Mouse (Mus musculus) retina, embryonic 14.5 days (tissue): ENCODE data around the gene Otulinl.
A peak's percentile ranks its signal among the peaks of the same experiment; 100 is the strongest.

Source experiments
- DNase-seq: peaks from one replicate; pipeline ENCODE4 v3.0.0-alpha.2; 2015; ENCODE audit warnings: low spot score

Otulinl gene

DNA sequence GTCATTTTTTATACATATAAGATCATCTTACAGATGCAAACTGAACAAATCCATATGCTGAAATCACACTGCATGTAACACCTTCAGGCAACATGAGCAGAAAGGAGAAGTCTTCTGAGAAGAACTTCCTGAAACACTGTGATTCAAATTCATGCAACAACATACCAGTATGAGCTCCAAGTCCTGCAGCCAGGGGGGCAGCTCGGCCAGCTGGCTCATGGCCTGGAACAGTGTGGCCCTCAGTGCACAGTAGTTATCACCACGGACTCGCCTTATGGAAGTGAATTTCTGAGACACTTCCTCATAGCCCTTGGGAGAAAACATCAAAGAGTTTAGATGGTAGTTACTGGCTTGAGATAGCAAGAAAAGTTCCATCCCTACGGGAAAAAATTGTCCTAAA is 65.2 kb downstream of the Otulinl start:
- DNase-seq = no peak

DNA sequence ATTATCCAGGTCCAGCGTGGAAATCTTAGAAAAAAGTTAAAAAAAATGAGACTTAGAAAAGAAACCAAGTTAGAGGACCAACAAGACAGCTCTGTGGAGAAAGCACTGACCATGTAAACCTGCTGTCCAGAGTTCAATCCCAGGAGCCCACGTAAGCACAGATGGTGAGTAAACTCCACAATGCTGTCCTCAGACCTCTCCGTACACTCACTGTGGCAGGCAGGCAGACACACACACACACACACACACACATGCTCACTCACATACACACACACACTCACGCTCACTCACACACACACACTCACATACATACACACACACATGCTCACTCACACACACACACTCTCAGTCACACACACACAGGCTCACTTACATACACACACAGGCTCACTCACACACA is 68.1 kb downstream of the Otulinl start:
- DNase-seq = no peak

DNA sequence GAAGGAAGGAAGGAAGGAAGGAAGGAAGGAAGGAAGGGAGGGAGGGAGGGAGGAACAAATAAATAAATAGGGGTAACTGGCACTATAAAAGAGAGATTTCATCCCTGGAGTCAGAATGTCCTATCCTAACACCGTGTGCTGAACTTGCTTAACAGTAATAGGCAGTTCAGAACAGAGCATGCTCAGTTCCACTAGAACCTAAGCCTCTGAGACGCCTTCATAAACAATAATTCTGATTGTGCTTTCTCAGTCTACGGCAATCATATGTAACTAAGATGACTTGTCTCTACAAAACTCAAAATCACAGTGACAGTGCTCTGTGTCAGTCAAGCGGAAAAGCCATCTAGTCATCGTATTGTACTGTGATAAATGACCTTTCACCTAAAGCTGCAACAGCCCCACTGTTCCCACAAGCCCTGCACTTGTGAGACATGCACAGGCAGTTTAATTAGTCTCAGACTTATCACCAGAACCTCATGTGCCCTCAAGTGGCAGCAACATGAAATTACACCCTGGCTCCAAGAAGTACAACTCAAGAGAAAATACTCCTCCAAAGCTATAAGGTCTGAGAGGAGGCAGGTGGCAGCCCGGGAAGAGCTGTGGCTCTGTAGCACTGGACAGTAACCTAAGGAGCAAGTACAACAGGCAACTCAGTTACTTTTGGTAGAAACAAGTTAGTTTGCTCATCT is 68.7 kb downstream of the Otulinl start:
- DNase-seq = peak; percentile 89

- DNase-seq = no peak
These were observed 71.8 kb downstream of the Otulinl start for GRCm38 (mm10) chr15:27609554-27609953.

DNA sequence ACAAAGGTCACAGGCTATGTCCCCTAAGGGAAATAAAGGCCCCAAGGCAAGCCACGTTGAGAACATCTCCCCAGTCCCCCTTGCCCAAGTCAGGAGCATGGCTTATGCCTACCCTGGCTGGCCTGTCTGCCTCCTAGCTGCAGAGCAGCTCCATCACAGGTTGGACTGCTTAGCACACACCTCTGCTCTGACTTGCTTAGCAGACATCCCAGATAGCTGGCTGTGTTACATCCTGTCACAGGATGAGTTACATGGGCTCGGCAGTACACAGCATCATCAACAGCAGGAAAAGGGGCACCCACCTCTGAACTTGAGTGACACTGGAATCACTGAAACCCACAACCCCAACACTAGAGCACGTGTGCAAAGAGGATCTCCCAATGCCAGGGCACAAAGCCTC is 76.1 kb downstream of the Otulinl start:
- no peak for DNase-seq
